Mouse (Mus musculus): ENCODE results near the gene Tiparp. TPM values are rescaled to one million over a fixed set of nuclear protein-coding genes. Genes with fewer than 3 reads are reported as not detected.

Gene Tiparp
- polyA plus RNA-seq, 1 experiment, result 9.1 TPM

GRCm38 (mm10) chr3:65510588-65510987 lies 17.6 kb upstream of the Tiparp start:
- no peak for TF ChIP-seq CTCF (IDR thresholded peaks at IDR 0.05; ENCODE audit: borderline replicate concordance, extremely low read depth, insufficient read depth, insufficient read length)
- TF ChIP-seq POLR2A (IDR thresholded peaks at IDR 0.05; ENCODE audit: borderline replicate concordance, extremely low read depth, insufficient read depth, insufficient read length, poor library complexity, severe bottlenecking), result no peak
- DNase-seq (ENCODE audit: low read depth), result no peak

DNA sequence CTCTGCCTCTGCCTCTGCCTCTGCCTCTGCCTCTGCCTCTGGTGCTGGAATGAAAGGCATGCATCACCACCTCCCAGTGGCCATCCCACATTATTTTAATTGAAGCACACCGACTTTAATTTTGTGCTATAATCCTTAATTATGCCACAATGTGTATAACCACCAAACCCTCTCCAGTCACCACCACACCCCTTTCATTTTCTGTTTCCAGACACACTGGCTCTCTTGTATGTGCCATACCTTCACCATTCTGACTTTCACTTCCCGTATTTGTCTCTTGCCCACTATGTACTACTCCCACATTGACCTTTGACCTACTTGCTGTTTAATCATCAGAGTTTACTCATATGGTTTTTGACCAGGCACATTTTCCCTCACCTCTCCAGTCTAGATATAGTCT lies 12.5 kb upstream of the Tiparp start:
- DNase-seq (ENCODE audit: low read depth), result no peak
- no peak for TF ChIP-seq CTCF (IDR thresholded peaks at IDR 0.05; ENCODE audit: borderline replicate concordance, extremely low read depth, insufficient read depth, insufficient read length)
- no peak for TF ChIP-seq POLR2A (IDR thresholded peaks at IDR 0.05; ENCODE audit: borderline replicate concordance, extremely low read depth, insufficient read depth, insufficient read length, poor library complexity, severe bottlenecking)

- DNase-seq (ENCODE audit: low read depth), result no peak
- TF ChIP-seq CTCF (IDR thresholded peaks at IDR 0.05; ENCODE audit: borderline replicate concordance, extremely low read depth, insufficient read depth, insufficient read length), result no peak
- TF ChIP-seq POLR2A (IDR thresholded peaks at IDR 0.05; ENCODE audit: borderline replicate concordance, extremely low read depth, insufficient read depth, insufficient read length, poor library complexity, severe bottlenecking), result no peak
Measured at GRCm38 (mm10) chr3:65516526-65516925, 11.7 kb upstream of the Tiparp start.

GRCm38 (mm10) chr3:65517141-65517540 lies 11.1 kb upstream of the Tiparp start:
- TF ChIP-seq POLR2A (IDR thresholded peaks at IDR 0.05; ENCODE audit: borderline replicate concordance, extremely low read depth, insufficient read depth, insufficient read length, poor library complexity, severe bottlenecking) (no peak), CTCF (IDR thresholded peaks at IDR 0.05; ENCODE audit: borderline replicate concordance, extremely low read depth, insufficient read depth, insufficient read length) (no peak)
- no peak for DNase-seq (ENCODE audit: low read depth)

DNA sequence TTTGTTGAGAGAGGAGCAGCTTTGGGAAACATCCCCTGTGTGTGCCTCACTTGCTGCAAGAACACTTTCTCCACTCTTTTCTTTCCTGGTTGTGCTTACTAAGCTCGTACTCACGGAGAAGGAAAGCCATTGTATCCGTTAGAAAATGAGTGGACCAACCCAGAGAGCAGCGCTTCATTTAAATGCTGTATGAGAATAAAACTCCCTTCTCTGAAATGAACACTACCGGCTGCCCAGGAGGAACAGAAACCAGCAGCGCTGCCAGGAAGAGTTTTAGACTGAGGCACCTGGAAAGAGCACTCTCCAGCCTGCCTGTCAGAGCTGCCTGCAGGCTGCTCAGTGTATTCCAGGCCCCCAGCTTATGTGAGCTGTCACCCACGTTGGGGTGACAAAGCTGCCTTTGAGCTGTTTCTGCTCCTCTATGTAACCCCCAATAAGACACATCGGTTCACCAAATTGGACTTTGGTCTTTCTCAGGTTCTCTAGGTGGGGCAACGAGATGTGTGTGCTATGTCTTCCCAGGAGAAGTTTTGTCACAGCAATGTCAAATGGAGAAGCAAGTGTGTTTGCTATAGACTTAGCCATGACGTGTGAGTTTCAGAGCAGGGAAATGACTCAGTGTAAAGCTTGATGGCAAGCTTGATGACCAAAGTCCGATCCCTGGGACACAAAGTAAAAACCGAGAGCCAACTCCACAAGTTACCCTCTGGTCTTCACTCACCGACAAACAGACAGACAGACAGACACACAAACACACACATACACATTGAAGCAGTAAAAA lies 10.3 kb upstream of the Tiparp start:
- no peak for DNase-seq (ENCODE audit: low read depth)
- TF ChIP-seq POLR2A (IDR thresholded peaks at IDR 0.05; ENCODE audit: borderline replicate concordance, extremely low read depth, insufficient read depth, insufficient read length, poor library complexity, severe bottlenecking), result no peak
- no peak for TF ChIP-seq CTCF (IDR thresholded peaks at IDR 0.05; ENCODE audit: borderline replicate concordance, extremely low read depth, insufficient read depth, insufficient read length)

DNA sequence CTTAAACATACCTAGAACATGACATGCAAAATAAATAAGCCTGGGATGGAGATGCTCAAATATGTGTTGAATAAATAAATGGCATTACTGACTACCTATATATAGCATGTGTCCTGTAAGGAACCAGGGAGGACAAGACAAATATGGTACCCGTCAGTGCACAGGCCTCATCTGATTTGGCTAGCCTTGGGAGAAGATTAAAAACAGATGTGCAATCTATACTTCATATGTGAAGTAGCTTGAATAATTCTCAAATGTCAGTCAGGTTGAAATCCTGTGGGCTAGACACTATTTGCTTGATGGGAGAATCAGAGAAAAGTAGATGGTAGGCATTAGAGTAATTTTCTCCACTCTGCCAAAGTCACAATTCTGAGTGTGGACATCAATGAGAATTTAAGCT lies 6.8 kb upstream of the Tiparp start:
- TF ChIP-seq CTCF (IDR thresholded peaks at IDR 0.05; ENCODE audit: borderline replicate concordance, extremely low read depth, insufficient read depth, insufficient read length) (no peak), POLR2A (IDR thresholded peaks at IDR 0.05; ENCODE audit: borderline replicate concordance, extremely low read depth, insufficient read depth, insufficient read length, poor library complexity, severe bottlenecking) (no peak)
- no peak for DNase-seq (ENCODE audit: low read depth)

GRCm38 (mm10) chr3:65523397-65523796 lies 4.8 kb upstream of the Tiparp start:
- no peak for DNase-seq (ENCODE audit: low read depth)
- TF ChIP-seq CTCF (IDR thresholded peaks at IDR 0.05; ENCODE audit: borderline replicate concordance, extremely low read depth, insufficient read depth, insufficient read length) (no peak), POLR2A (IDR thresholded peaks at IDR 0.05; ENCODE audit: borderline replicate concordance, extremely low read depth, insufficient read depth, insufficient read length, poor library complexity, severe bottlenecking) (no peak)

DNA sequence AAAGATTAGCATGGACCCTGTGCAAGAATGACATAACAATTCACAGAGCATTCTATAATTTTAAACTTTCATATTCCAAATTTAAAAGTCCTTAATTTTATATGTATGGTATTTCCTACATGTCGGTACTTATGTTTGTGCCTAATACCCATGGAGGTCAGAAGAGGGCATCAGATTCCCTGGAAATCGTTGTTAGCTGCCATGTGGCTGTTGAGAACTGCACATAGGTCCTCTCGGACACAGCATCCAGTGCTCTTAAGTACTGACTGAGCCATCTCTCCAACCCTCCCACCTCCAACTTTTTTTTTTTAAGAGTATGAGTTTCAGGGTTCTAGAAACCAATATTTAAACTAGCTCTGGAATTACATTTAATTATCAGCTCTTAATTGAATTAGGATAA lies 2.5 kb upstream of the Tiparp start:
- TF ChIP-seq CTCF (IDR thresholded peaks at IDR 0.05; ENCODE audit: borderline replicate concordance, extremely low read depth, insufficient read depth, insufficient read length) (no peak), POLR2A (IDR thresholded peaks at IDR 0.05; ENCODE audit: borderline replicate concordance, extremely low read depth, insufficient read depth, insufficient read length, poor library complexity, severe bottlenecking) (no peak)
- no peak for DNase-seq (ENCODE audit: low read depth)

- DNase-seq (ENCODE audit: low read depth), result no peak
- no peak for TF ChIP-seq POLR2A (IDR thresholded peaks at IDR 0.05; ENCODE audit: borderline replicate concordance, extremely low read depth, insufficient read depth, insufficient read length, poor library complexity, severe bottlenecking)
- no peak for TF ChIP-seq CTCF (IDR thresholded peaks at IDR 0.05; ENCODE audit: borderline replicate concordance, extremely low read depth, insufficient read depth, insufficient read length)
Measured at GRCm38 (mm10) chr3:65527196-65527595, 1.0 kb upstream of the Tiparp start.

GRCm38 (mm10) chr3:65528614-65529470 lies 632 bp downstream of the Tiparp start:
- TF ChIP-seq POLR2A (IDR thresholded peaks at IDR 0.05; ENCODE audit: borderline replicate concordance, extremely low read depth, insufficient read depth, insufficient read length, poor library complexity, severe bottlenecking), result no peak
- peak; percentile 48 for TF ChIP-seq CTCF (IDR thresholded peaks at IDR 0.05; ENCODE audit: borderline replicate concordance, extremely low read depth, insufficient read depth, insufficient read length)
- peak; percentile 75 for DNase-seq (ENCODE audit: low read depth)

DNA sequence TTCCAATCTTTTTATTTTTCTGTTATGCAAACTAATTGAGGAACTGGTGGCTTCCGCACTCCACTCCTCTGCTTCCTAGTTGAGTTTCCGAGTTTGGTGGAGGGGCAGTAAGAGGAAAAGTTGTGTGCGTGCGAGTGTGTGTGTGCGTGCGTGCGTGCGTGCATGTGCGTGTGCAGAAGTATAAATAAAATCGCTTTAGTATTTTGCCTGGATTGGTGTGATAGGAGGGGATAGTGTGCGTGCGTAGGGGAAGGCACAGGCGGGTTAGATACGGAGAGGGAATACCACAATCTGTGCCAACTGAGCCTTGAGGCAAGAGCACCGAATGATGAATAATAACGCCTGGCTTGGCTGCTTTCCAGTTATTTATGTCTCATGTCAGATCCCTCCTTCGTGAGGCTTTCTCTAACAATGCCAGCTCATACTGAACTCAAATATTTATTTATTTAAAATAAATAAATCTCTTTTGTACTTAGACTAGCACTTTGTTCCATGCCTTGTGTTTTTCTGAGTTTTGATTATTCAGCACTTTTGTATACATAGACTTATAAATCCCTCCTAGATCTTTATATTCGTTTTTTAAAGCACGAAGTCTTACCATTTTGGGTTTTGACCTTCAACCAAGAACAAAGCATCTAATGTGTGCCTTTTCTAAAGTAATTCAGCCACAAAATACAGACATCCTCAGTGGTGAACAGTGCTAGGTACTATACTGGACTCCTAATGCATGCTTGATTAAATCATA lies 1.4 kb downstream of the Tiparp start:
- no peak for TF ChIP-seq CTCF (IDR thresholded peaks at IDR 0.05; ENCODE audit: borderline replicate concordance, extremely low read depth, insufficient read depth, insufficient read length)
- TF ChIP-seq POLR2A (IDR thresholded peaks at IDR 0.05; ENCODE audit: borderline replicate concordance, extremely low read depth, insufficient read depth, insufficient read length, poor library complexity, severe bottlenecking), result no peak
- DNase-seq (ENCODE audit: low read depth), result peak; percentile 92
